Mouse (Mus musculus): ENCODE measurements around the gene Cpsf7. TPM values are rescaled to one million over a fixed set of nuclear protein-coding genes. Genes with fewer than 3 reads are reported as not detected.

Cpsf7 gene
- total RNA-seq, 2 experiments from 2014 or later = 26.6 to 33.0 TPM

DNA sequence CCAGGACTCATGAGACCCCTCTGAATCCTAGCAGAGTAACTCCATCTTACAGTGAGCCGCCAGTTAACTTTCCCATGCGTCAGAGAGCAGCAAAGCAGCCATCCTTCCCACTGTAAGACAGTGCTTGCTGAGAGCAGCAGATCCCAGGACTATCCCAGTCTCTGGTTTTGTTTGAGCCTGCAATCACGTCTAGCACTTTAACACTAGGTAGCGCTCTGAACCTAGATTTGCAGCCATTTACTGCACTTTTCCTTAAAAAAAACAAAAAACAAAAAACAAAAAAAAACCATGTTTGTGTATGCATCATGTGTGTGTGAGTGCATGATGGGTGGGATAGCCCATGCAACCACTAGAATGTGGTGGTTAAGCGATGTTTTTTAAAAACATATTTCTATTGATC, 35.0 kb downstream of the Cpsf7 start:
- DNase-seq = no peak

DNA sequence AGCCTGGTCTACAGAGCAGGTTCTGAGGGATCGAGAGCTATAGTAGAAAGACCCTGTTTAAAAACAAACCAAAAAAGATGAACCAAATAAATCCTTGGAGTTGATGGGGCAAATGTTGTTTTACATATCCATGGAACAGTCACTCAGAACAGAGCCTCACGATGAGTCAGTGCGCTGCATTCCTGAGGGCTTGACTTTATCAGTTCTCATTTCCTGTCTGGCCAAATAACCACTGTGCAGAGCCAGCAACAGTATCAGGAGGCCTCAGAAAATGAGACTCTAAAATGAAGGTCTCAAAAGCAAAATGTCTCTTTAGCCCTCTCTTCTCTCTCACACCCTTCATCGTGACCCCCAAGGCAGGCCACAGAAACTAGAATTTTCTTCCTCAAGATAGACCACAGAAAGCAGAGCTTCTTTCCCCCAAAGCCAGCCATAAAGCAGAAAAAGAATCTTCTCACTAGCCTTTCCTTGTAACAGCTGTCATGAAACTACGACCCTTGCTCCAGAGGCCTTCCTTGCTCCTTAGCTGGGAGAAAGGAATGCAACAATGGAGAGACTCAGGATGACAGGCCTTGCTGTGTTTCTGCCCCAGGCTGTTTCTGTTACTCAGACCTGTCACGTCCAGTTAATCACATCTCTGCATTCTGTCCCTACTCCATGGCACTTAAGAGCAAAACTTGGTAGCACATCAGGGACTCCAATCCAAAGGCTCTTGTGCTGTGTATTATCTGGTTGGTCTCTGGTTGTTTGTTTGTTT, 36.7 kb downstream of the Cpsf7 start:
- DNase-seq = no peak

DNA sequence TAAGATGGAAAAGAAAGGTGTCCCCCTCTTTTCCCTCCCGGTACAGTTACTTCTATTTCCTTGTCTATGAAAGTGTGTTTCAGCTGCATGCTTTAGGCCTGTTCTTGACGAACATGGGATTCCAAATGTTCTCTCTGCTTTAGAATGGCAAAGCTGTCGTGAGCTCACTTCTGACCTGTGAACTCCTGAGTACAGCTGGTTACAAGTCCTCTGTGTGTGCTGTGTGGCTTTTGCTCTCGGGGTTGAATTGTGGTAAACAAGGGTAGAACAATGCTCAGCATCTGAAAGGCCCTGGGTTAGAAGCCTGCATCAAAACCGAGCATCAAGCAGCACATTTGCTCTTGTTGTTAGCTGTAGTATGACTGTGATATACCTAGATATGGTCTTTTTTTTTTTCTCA, 37.3 kb downstream of the Cpsf7 start:
- DNase-seq = no peak

DNA sequence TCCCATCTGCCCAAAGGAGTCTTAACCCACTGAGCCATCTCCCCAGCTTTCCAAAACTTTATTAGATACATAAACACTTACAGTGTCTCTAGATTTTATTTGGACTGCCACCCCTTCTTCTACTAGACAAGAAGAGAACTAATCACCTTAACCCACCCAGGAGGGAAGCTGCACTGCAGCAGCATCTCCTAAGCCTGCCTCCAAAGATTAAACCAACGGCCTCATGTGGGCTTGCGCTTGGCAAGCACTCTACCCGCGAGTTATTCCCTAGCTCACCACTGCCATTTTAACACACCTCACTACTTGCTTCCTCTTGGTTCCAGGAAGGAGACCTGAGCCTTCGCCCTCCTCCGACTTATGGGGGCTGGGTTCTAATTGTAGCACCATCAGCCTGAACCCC, 39.2 kb downstream of the Cpsf7 start:
- DNase-seq = no peak

DNA sequence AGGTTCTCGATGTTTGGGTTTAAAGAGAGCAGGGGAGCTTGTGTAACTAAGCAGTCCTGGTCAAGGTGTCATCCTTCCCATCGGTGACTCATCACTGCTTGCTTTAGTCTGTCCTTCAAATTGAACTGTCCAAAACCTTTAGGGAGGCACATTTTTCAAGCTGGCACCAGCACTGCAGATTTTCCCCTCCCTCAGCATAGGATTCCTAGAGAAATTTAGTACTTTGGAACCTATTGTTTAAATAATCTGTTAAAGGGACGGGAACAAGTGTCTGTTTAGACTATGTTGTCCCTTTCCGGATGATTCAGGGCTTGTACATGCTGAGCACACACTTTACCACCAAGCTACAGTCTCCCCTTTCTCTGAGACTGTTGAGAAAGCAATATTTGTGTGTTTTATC, 40.2 kb downstream of the Cpsf7 start:
- no peak for DNase-seq

DNA sequence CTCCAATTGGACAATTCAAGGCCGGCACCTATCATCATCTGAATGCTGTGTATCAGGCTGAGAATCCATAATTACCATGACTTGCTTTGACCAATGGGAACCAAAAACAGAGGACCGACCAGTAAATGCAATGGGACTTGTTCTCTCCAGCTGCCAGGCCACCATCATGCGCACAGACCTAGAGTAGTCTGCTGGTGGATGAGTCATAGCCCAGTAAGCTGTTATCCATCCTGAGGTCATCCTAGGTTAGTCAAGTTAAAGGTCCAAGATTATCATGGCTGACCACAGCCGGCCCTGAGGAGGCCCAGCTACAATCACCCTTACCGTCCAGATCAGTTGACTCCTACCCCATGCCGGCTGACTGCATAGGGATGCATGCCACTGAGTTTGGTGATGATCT, 44.6 kb downstream of the Cpsf7 start:
- no peak for DNase-seq

DNA sequence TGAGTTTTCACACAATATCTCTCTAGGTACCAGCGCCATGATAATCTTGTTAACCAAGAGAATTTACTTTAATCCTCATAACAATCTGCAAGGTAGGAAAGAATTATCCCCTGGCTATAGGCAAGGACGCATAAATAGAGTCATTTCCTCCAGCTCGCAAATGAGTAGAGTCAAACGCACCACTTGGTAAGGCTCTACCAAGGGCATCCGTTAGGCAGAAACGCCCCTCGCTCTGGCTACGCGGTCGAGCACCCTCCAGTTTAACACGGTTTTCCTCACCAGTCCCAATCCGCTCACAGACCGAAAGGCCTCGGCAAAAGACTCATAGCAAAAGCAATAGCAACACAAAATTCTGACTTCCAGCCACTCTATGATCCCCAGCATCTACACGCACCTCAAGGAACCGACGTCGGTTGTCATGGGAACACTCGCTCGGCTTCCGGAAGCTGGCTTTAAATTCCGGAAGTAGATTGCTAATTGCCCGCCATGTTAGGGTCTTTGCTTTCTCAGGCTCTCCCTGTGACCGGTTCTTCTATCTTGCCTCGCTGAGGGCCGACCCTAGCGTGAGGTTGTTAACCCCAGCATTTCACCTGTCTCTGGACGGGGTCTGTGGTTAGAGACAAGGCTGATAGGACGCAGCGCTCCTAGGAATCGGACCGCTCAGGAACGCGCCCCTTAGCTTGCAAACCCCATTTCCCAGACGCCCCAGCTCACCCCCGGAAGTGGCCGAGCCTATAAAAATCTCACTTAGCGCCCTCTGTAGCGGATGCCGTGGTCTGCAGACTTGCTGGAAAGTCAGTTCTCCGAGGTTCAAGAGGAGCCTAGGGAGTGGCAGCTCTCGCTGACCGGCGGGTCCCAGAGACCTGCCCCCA, 51.9 kb downstream of the Cpsf7 start, which contains the start of the genes Cyb561a3 and Tmem138:
Gene Cyb561a3 (plus strand): TSS at position 483 of the 872 bp plus-strand sequence.
Gene Tmem138 (minus strand): TSS at position 673 of the 872 bp plus-strand sequence.
- DNase-seq = peak; percentile 81

DNA sequence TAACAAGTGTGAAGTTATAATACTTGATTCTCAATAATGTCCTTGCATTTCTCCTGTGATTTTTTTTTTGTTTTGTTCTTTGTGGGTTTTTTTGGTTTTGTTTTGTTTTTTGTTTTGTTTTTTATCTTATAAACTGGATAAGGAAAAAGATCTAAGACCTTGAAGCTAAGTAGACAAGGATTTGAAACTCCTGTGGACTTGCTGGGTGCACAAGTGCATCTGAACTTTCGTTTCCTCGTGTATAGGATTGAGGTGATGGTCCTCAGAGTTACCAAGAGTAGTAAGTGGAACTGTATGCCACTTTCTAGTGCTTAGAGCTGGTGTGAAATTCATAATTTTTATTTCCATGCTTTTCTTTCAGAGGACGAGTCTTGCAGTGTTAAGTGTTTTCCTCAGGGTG, 55.0 kb downstream of the Cpsf7 start:
- no peak for DNase-seq

DNA sequence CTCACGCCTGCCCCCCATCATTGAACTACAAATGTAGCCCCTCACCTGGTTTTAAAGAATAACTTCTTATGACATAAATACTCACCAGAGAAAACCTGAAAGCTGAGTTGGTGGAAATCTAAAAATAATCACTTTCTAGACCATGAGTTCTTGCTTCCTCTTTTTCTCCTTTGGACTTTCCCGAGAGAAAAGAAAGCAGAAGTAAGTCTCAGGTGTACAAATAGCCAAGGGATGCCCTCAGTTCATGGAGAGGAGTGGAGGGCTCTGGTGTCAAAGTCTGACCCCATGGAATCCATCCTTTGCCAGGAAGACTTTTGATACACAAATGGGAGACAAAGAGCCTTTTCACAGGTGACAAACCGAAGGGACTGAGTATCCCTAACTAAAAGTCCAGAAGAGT, 55.7 kb downstream of the Cpsf7 start:
- DNase-seq = no peak

DNA sequence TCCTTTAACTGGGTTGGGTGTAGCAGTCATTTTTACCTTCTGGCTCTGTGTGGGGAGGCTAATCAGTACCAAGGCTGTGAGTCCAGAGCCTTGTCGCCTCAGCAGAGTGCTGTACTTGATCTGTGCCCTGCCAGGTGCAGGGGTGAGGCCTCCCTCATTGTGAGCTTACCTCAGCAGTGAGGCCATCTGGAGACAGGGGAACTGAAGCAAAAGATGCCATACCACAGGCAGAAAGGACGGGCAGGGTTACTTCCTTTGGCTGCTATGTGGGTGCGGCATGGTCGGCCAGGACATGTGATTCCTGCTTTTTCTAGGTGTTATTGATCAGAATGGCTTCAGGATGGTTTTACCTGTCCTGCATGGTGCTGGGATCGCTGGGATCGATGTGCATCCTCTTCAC, 56.9 kb downstream of the Cpsf7 start:
- no peak for DNase-seq

DNA sequence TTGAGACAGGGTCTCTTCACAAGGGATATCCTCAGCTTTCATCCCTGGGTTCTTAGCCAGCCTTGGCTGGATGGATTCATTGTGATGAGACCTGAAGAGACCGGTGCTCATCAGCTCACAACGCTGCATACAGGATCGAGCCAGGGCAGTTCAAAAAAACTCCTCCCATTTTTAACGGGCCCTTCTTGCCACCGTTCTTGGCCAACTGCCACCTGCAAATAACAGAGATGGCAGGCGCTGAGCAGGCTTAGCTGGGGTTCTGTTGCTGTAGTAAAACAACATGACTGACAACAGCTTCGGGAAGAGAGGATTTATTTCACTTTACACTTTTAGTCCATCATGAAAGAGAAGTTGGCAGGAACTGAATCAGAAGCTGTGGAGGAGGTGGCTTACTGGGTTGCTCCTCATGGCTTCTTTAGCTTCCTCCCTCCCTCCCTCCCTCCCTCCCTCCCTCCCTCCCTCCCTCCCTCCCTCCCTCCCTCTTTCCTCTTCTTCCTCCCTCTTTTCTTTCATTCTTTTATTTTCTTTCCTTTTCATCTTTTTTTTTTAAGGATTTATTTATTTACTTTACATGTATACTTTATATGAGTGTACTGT, 58.6 kb downstream of the Cpsf7 start:
- no peak for DNase-seq

DNA sequence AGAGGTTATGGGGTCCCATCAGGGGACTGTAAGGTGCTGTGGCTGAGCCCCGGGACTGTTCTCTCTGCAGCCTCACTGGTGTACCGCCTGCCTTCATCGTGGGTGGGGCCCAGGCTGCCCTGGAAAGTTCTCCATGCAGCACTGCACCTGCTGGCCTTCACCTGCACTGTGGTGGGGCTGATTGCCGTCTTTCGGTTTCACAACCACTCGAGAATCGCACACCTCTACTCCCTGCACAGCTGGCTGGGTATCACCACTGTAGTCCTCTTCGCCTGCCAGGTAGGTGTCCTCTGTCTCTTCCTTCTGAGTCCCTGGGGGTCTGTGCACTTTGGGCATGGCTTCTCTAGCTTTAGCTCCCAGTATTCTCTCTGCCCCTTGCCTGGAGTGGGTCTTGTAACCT, 60.0 kb downstream of the Cpsf7 start:
- no peak for DNase-seq

DNA sequence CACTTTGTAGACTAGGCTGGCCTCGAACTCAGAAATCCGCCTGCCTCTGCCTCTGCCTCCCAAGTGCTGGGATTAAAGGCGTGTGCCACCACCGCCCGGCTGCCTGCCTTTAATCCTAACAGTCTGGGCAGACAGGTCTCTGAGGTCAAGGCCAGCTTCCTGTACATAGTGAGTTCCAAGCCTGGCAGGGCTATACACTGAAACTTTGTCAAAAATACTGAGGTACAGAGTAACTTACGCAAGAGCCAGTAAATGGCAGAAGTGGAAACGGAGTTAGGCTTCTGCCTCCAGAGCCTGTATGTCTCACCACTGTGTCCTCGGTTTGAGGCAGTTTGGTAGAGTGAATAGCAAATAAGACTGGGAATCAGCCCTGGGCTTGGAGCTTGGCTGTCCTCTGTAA, 62.2 kb downstream of the Cpsf7 start:
- no peak for DNase-seq

DNA sequence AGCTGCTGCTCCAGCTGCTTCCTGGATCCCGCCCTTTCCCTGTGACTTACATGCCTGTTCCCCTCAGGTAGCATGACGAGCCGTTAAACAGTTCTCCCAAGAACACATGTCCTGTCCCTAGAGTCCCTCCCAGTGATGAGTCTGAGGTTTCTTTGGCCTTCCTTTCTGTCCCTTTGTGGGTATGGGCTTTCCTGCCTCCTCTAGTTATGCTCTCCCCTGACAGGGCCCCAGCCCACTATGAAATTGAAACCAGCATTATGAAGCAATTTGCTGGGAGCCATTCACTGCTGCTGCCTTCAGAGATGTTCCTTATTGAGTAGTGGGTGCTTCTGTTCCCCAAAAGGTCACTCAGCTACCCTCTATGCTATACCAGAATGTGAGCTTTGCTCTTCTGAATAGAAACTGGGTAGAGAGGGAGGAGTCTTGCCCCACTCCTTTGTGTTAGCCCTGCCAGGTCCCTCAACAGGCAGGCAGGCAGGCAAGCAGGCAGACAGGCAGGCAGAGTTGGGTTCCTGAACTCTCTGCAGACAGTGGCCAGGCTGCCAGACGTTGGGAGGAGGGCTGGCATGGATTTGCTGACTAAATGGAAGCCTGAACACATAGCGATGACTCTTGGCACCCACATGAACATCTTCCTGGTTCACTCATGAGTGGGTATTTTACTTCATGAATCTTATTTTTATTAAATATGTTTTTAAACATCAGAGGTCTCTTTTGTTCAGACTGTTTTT, 64.2 kb downstream of the Cpsf7 start:
- DNase-seq = no peak

DNA sequence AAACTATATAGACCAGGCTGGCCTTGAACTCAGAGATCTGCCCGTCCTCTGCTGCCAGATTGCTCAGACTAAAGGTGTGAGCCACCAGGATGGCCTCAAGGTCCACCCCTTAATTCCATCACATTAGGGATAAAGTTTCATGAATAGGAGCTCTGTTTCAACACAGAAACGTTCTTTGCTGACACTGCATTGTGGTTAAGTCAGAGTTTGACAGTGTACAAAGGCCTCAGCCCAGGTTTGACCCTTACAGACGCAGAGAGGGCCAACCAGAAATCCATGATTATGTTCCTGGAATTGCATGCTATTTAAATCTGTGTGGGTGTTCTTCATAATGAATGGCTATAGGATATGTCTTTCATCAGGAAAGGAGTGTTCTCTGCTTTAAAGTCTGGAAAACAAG, 65.2 kb downstream of the Cpsf7 start:
- no peak for DNase-seq

DNA sequence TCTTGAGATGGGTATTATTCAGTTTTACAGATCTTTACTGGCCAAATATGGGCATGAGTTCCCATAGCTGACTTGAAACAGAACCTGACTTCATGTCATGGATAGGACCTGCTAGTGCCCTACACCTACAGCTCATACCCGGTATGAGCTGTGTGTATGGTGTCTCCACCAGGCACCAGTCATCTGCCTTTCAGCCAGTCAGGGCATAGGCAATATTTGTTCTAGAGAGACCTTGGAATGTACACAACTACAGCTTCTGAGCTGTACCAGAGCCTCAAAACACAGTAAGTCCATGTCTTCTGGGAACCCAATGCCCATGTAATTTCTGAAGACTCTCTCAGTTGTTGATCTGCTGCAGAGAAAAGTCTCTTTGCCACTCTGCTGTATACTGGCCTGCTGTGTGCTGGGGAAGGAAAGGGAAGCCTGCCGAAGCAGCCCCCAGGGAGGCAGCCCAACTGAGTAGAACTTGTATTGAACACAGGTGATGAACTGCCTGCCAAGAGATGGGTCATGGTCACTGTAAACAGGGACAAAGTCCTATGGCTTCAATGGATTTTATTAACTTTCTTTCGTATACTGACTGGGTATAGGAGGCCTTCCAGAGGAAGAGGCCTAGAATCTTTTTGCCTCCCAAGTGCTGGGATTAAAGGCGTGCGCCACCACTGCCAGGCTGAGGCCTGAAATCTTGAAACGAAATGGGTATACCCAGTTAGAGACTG, 66.8 kb downstream of the Cpsf7 start:
- no peak for DNase-seq

Other genes with a start within 250 kb of the Cpsf7 start
- 1 to 10 TPM; 8.9 to 9.3 TPM for gene Dagla, start 220.4 kb upstream of the Cpsf7 start, total RNA-seq (2021)
- 1 to 10 TPM; 3.5 TPM for gene Syt7, start 136.2 kb upstream of the Cpsf7 start, total RNA-seq (2021)
- gene Lrrc10b, start 67.8 kb upstream of the Cpsf7 start, total RNA-seq (2021) = under 1 TPM; 0.40 to 0.43 TPM
- gene Ppp1r32, start 42.3 kb upstream of the Cpsf7 start, total RNA-seq (2021) = 1 to 10 TPM in 1 of 2 experiments, under 1 TPM in 1; 0.40 to 1.3 TPM
- 10 to 100 TPM; 42.5 to 45.1 TPM for gene Sdhaf2, start 876 bp downstream of the Cpsf7 start, total RNA-seq (2021)
- gene Tmem216, start 31.0 kb downstream of the Cpsf7 start, total RNA-seq (2021) = 1 to 10 TPM; 2.3 to 3.0 TPM
- 1 to 10 TPM; 5.0 to 6.1 TPM for gene Cyb561a3, start 51.9 kb downstream of the Cpsf7 start, total RNA-seq (2021)
- gene Tmem138, start 52.1 kb downstream of the Cpsf7 start, total RNA-seq (2021) = 1 to 10 TPM; 2.3 to 3.3 TPM
- gene Ddb1, start 80.1 kb downstream of the Cpsf7 start, total RNA-seq (2021) = 100 to 1,000 TPM; 208 to 236 TPM
- 1 to 10 TPM; 7.9 to 8.0 TPM for gene Tkfc, start 80.4 kb downstream of the Cpsf7 start, total RNA-seq (2021)
- gene Vwce, start 108.9 kb downstream of the Cpsf7 start, total RNA-seq (2021) = under 1 TPM; 0.05 to 0.81 TPM
- not detected for gene Pga5, start 152.8 kb downstream of the Cpsf7 start, total RNA-seq (2021)
- gene Vps37c, start 163.5 kb downstream of the Cpsf7 start, total RNA-seq (2021) = 10 to 100 TPM; 17.3 to 23.1 TPM
- under 1 TPM in 1 of 2 experiments, not detected in 1; 0.25 TPM for gene Cd5, start 213.7 kb downstream of the Cpsf7 start, total RNA-seq (2021)